Mouse (Mus musculus): ENCODE results near the gene Asxl2. TPM values are rescaled to one million over a fixed set of nuclear protein-coding genes. Genes with fewer than 3 reads are reported as not detected.

Asxl2 gene
- 39.3 and 42.1 TPM in 2 replicates for polyA plus RNA-seq (2012; ENCODE audit: insufficient read depth, insufficient read length, missing spikeins)

DNA sequence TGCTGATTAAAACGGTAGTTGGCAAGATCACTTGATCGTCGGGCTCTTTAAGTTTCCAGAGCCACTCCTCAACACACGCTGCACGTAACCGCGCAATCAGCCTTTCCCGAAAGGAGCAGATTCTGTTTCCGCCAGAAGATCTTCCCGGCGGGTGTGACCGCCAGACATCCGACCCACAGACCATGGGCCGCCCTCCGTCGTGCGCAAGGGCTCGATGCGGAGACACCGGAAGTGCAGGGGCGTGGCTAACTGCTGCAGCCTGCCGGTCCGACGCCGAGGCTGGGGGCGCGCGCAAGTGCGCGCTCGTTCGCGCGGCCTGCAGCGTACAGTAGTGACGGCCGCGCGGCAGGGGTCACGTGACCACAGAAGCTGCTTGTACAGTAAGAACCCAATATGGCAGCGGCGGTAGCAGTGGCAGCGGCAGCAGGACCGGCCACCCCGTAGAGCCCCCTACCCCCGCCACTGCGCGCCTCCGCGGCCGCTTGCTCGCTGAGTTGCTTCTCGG, at the start of gene Asxl2:
Asxl2 (plus strand) TSS at position 328 of the 505 bp plus-strand sequence.
- TF ChIP-seq CTCF (IDR thresholded peaks at IDR 0.05; ENCODE audit: low read depth, low read length) = no peak
- no peak for TF ChIP-seq POLR2A (IDR thresholded peaks at IDR 0.05; ENCODE audit: borderline replicate concordance, low read depth, low read length)
- Histone ChIP-seq H3K4me1 (ENCODE audit: control insufficient read depth, insufficient read depth, low read length) (peaks cover 36% of the 10 kb centered on the region), H3K27ac (ENCODE audit: insufficient read depth, low read depth, low read length) (peak within 1 kb of the TSS; percentile 93), H3K4me3 (ENCODE audit: insufficient read depth, low read length) (peak within 1 kb of the TSS; percentile 91)

DNA sequence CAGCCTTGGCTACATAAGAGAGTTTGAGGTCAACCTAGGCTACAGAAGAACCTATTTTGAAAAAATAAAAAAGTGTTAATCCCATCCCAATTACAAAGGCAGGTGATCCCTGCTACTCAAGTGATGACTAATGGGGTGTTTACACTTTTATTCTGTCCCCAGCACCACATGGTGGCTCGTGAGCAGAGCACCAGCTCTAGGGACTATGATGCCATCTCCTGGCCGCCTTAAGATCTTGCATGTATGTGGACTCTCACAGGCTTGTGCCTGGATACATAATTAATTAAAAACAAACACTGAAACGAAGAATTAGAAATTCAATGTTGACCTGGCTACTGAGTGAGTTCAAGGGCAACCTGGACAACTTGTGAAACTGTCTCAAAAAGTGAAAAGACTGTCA, 49.5 kb upstream of the Asxl2 start:
- no peak for TF ChIP-seq POLR2A (IDR thresholded peaks at IDR 0.05; ENCODE audit: borderline replicate concordance, low read depth, low read length)
- peak; percentile 52 for TF ChIP-seq CTCF (IDR thresholded peaks at IDR 0.05; ENCODE audit: low read depth, low read length)
- Histone ChIP-seq H3K27ac (ENCODE audit: insufficient read depth, low read depth, low read length) (no peak overlapping the region), H3K4me3 (ENCODE audit: insufficient read depth, low read length) (no peak overlapping the region), H3K4me1 (ENCODE audit: control insufficient read depth, insufficient read depth, low read length) (peaks cover 4% of the 10 kb centered on the region; the same call in 1 of the 2 replicates)

DNA sequence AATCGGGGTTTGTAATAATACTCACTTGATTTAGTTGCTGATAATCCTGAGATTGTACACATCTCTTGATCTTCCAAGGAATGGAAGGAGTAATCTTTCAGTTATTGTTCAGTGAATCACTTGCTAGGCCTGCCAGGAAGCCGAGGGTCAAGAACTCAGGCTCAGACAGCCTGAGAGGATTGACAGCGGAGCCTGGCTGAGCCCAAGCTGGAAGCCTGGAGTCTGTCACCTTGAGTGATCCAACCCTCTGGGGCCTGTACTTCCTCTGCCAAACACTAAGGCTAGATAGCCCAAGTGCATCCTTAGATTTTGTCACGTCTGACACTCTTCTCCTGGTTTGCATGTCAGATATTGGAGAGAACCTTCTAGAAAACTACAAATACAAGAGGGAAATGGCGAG, 48.9 kb upstream of the Asxl2 start:
- H3K4me3 ChIP-seq (ENCODE audit: insufficient read depth, low read length) = no peak overlapping the region
- no peaks in the 10 kb centered on the region for H3K4me1 ChIP-seq (ENCODE audit: control insufficient read depth, insufficient read depth, low read length)
- H3K27ac ChIP-seq (ENCODE audit: insufficient read depth, low read depth, low read length) = no peak overlapping the region
- TF ChIP-seq POLR2A (IDR thresholded peaks at IDR 0.05; ENCODE audit: borderline replicate concordance, low read depth, low read length) (no peak), CTCF (IDR thresholded peaks at IDR 0.05; ENCODE audit: low read depth, low read length) (no peak)

DNA sequence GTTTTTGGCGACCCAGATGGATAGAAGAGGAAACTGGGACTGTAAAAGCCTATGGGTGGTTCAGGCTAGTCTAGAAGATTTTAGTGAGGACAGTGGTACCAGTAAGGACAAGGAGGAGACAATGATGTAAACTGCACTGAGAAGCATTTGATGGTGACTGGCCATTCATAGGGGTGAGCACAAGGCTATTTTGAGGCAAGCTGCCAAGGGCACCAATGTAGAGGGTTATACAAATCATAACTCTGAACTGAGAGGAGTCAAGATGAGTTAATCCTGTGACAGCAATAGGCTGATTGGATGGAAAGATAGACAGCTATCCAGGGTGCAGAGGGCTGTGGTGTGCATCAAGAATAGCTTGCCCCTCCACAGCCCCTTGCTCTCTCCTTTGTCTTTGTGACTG, 41.8 kb upstream of the Asxl2 start:
- TF ChIP-seq POLR2A (IDR thresholded peaks at IDR 0.05; ENCODE audit: borderline replicate concordance, low read depth, low read length) = no peak
- TF ChIP-seq CTCF (IDR thresholded peaks at IDR 0.05; ENCODE audit: low read depth, low read length) = no peak
- Histone ChIP-seq H3K27ac (ENCODE audit: insufficient read depth, low read depth, low read length) (no peak overlapping the region), H3K4me1 (ENCODE audit: control insufficient read depth, insufficient read depth, low read length) (peaks cover 7% of the 10 kb centered on the region), H3K4me3 (ENCODE audit: insufficient read depth, low read length) (no peak overlapping the region)

DNA sequence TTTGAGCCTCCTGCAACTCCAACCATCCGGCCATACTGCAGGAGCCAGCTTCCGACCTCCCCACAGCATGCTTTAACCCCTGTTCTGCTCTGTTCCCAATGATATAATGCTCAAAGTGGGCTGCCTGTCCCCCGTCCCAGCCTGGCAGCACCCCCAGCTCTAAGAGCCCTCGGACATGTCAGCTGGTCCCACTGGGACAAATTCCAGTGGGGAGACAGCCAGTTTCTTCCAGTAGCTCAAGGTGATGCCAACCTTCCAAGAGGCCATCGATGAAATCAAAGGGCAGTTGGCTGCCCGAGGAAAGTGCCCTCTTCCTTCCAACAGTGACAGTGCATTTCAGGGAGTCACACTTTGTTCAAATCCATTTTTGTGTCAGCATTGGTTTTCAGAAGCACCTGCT, 41.4 kb upstream of the Asxl2 start:
- peaks cover 10% of the 10 kb centered on the region for H3K4me1 ChIP-seq (ENCODE audit: control insufficient read depth, insufficient read depth, low read length)
- H3K4me3 ChIP-seq (ENCODE audit: insufficient read depth, low read length) = no peak overlapping the region
- no peak for TF ChIP-seq CTCF (IDR thresholded peaks at IDR 0.05; ENCODE audit: low read depth, low read length)
- no peak for TF ChIP-seq POLR2A (IDR thresholded peaks at IDR 0.05; ENCODE audit: borderline replicate concordance, low read depth, low read length)

DNA sequence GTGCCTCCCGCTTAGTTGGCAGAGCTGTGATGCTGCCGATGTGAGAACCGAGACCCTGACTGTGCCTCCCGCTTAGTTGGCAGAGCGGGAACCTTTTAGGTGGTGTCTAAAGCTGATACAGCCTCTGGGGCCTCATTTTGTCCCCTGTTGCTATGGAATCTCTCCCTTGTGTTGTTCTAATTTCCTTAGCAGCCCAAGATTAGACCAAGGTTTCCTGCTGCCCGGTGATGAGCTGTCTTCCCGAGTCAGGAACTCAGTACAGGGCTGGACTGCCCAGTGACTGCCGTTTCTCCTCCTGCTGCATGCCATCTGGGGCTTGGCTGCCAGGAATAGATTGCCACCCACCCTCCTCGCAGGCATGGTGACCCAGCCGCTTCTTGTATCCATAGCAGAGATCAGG, 40.7 kb upstream of the Asxl2 start:
- H3K4me3 ChIP-seq (ENCODE audit: insufficient read depth, low read length) = no peak overlapping the region
- H3K4me1 ChIP-seq (ENCODE audit: control insufficient read depth, insufficient read depth, low read length) = peaks cover 15% of the 10 kb centered on the region
- TF ChIP-seq CTCF (IDR thresholded peaks at IDR 0.05; ENCODE audit: low read depth, low read length) = no peak
- no peak for TF ChIP-seq POLR2A (IDR thresholded peaks at IDR 0.05; ENCODE audit: borderline replicate concordance, low read depth, low read length)
- no peak overlapping the region for H3K27ac ChIP-seq (ENCODE audit: insufficient read depth, low read depth, low read length)

More for the DNA sequence above, 41.4 kb upstream of the Asxl2 start:
- H3K27ac ChIP-seq (ENCODE audit: insufficient read depth, low read depth, low read length) = no peak overlapping the region

DNA sequence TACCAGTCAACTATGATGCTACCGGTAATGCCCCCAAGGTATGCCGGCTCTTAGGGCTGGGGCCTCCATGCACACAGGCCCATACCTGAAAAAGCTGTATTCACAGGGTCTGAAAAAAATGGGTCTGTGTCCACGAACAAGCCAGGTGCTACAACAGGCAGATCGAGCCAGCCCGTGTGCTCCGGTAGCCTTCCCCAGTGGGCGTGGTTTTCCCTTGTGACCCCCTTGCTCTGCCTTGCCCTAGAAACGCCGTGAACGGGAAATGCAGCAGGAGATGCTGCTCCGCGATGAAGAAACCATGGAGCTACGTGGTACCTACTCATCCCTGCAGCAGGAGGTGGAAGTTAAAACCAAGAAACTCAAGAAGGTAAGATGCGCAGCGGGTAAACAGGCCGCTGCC, 38.8 kb upstream of the Asxl2 start:
- Histone ChIP-seq H3K4me1 (ENCODE audit: control insufficient read depth, insufficient read depth, low read length) (peaks cover 25% of the 10 kb centered on the region), H3K27ac (ENCODE audit: insufficient read depth, low read depth, low read length) (no peak overlapping the region), H3K4me3 (ENCODE audit: insufficient read depth, low read length) (no peak overlapping the region)
- no peak for TF ChIP-seq POLR2A (IDR thresholded peaks at IDR 0.05; ENCODE audit: borderline replicate concordance, low read depth, low read length)
- no peak for TF ChIP-seq CTCF (IDR thresholded peaks at IDR 0.05; ENCODE audit: low read depth, low read length)

DNA sequence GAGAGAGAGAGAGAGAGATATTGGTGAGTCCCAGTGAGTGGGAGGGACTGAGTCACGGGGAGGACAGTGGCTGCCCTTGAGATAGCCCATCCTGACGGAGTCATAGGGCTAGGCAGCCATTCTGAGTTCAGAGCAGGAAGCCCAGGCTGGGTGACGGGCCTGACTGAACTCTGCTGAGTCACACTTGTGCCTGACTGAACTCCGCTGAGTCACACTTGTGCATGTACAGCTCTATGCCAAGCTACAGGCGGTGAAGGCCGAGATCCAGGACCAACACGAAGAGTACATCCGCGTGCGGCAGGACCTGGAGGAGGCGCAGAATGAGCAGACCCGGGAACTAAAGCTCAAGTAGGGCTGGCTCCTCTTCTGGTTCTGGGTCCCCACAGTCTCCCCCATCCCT, 37.3 kb upstream of the Asxl2 start:
- TF ChIP-seq CTCF (IDR thresholded peaks at IDR 0.05; ENCODE audit: low read depth, low read length) (no peak), POLR2A (IDR thresholded peaks at IDR 0.05; ENCODE audit: borderline replicate concordance, low read depth, low read length) (no peak)
- H3K4me1 ChIP-seq (ENCODE audit: control insufficient read depth, insufficient read depth, low read length) = peaks cover 25% of the 10 kb centered on the region
- H3K4me3 ChIP-seq (ENCODE audit: insufficient read depth, low read length) = no peak overlapping the region
- H3K27ac ChIP-seq (ENCODE audit: insufficient read depth, low read depth, low read length) = no peak overlapping the region

DNA sequence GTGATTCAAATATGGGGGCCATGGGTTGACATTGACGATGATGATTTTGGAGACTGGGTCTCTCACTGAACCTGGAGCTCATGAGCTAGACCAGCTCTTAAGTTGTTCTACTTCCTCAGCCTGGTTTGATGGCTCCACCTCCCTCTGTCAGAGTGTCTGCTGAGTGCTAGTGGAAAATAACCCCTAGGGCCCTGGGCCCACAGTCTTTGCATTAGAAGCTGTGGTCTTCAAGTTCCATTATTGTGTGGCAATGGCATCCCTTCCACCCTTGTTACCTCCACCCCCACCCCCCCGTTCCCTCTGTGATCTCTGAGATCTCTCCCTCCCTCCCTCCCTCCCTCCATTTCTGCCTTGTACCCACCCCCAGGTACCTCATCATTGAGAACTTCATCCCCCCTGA, 36.6 kb upstream of the Asxl2 start:
- H3K4me3 ChIP-seq (ENCODE audit: insufficient read depth, low read length) = no peak overlapping the region
- peak overlapping the region; percentile 92 for H3K27ac ChIP-seq (ENCODE audit: insufficient read depth, low read depth, low read length)
- TF ChIP-seq POLR2A (IDR thresholded peaks at IDR 0.05; ENCODE audit: borderline replicate concordance, low read depth, low read length) = no peak
- TF ChIP-seq CTCF (IDR thresholded peaks at IDR 0.05; ENCODE audit: low read depth, low read length) = no peak
- peaks cover 25% of the 10 kb centered on the region for H3K4me1 ChIP-seq (ENCODE audit: control insufficient read depth, insufficient read depth, low read length)

DNA sequence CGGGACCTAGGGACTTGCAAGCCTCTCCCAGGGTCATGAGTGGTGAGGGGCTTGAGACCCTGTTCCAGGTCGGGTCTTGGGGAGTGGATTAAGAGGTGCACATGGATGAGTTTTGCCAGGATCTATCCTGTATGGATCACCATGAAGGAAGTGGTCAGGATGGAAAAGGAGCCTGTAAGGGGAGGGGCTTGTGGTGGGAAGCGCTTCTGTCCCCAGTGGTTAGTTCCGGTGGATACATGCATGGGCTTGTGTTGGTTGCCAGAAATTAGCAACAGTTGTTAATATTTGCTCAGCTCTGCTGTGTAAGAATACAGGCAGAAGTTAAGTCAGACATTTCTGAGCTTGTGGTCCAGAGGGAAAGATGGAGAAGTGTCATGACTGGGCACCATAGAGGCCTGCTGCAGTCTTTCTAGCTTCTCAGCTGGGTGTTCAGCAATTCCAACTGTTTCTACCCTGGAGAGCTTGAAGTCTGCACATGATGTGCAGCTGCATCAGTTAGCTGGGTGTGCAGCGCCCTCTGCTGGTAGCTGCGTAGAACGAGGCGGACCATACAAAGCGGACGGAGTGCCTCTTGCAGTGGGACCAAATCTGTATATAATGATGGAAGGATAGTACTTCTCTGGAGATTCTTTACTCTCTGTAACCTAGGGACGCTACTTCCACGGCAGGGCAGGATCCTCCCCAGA, 35.9 kb upstream of the Asxl2 start:
- TF ChIP-seq POLR2A (IDR thresholded peaks at IDR 0.05; ENCODE audit: borderline replicate concordance, low read depth, low read length) (no peak), CTCF (IDR thresholded peaks at IDR 0.05; ENCODE audit: low read depth, low read length) (peak; percentile 99)
- Histone ChIP-seq H3K4me3 (ENCODE audit: insufficient read depth, low read length) (peak overlapping the region; percentile 35), H3K27ac (ENCODE audit: insufficient read depth, low read depth, low read length) (peak overlapping the region; percentile 92), H3K4me1 (ENCODE audit: control insufficient read depth, insufficient read depth, low read length) (peaks cover 25% of the 10 kb centered on the region)
